Mouse (Mus musculus) kidney, postnatal 36 days (tissue): ENCODE measurements around the gene Cx3cl1.

Experiments
- DNase-seq, 2 experiments: peaks; one replicate each; pipeline ENCODE4 v3.0.0; 2021 to 2022; ENCODE audit warnings: mixed read lengths in 2 of 2

Cx3cl1 gene

GRCm38 (mm10) chr8:94771941-94772670 lies at the start of gene Cx3cl1:
Gene Cx3cl1, plus strand, starts transcription at chr8:94772009.
- DNase-seq: peak; percentile 93 to 94

GRCm38 (mm10) chr8:94725998-94726397 lies 45.8 kb upstream of the Cx3cl1 start:
- peak in 1 of 2 experiments; percentile 23 for DNase-seq

GRCm38 (mm10) chr8:94729301-94729700 lies 42.5 kb upstream of the Cx3cl1 start:
- DNase-seq: no peak

GRCm38 (mm10) chr8:94733821-94734465 lies 37.9 kb upstream of the Cx3cl1 start:
- no peak for DNase-seq

GRCm38 (mm10) chr8:94734735-94735350 lies 37.0 kb upstream of the Cx3cl1 start:
- DNase-seq: no peak

- DNase-seq: peak; percentile 28 to 40
Observed at GRCm38 (mm10) chr8:94735426-94736094, 36.2 kb upstream of the Cx3cl1 start.

- no peak for DNase-seq
Observed at GRCm38 (mm10) chr8:94739829-94740228, 32.0 kb upstream of the Cx3cl1 start.

GRCm38 (mm10) chr8:94740591-94740990 lies 31.2 kb upstream of the Cx3cl1 start:
- DNase-seq: peak in 1 of 2 experiments; percentile 23

GRCm38 (mm10) chr8:94741726-94742125 lies 30.1 kb upstream of the Cx3cl1 start:
- no peak for DNase-seq

- no peak for DNase-seq
Observed at GRCm38 (mm10) chr8:94744484-94744883, 27.3 kb upstream of the Cx3cl1 start.

- no peak for DNase-seq
Observed at GRCm38 (mm10) chr8:94744972-94745371, 26.8 kb upstream of the Cx3cl1 start.

- no peak for DNase-seq
Observed at GRCm38 (mm10) chr8:94745476-94746184, 26.2 kb upstream of the Cx3cl1 start, which contains the start of gene Ccl22. Gene Ccl22, plus strand, starts transcription at chr8:94745590.

GRCm38 (mm10) chr8:94746832-94747231 lies 25.0 kb upstream of the Cx3cl1 start:
- DNase-seq: no peak

- no peak for DNase-seq
Observed at GRCm38 (mm10) chr8:94748363-94748762, 23.4 kb upstream of the Cx3cl1 start.

GRCm38 (mm10) chr8:94749942-94750341 lies 21.9 kb upstream of the Cx3cl1 start:
- no peak for DNase-seq

GRCm38 (mm10) chr8:94751023-94751849 lies 20.6 kb upstream of the Cx3cl1 start:
- no peak for DNase-seq

GRCm38 (mm10) chr8:94754006-94754405 lies 17.8 kb upstream of the Cx3cl1 start:
- DNase-seq: no peak

- DNase-seq: no peak
Observed at GRCm38 (mm10) chr8:94754486-94754885, 17.3 kb upstream of the Cx3cl1 start.

GRCm38 (mm10) chr8:94767035-94767434 lies 4.8 kb upstream of the Cx3cl1 start:
- no peak for DNase-seq

GRCm38 (mm10) chr8:94770945-94771344 lies 864 bp upstream of the Cx3cl1 start:
- peak; percentile 77 to 80 for DNase-seq

- no peak for DNase-seq
Observed at GRCm38 (mm10) chr8:94773048-94773447, 1.2 kb downstream of the Cx3cl1 start.
